Mouse (Mus musculus): Measurements from ENCODE around the gene Axin1.

The Axin1 gene

GRCm38 (mm10) chr17:26243471-26244100 lies 105.1 kb downstream of the Axin1 start:
- no peak for DNase-seq

GRCm38 (mm10) chr17:26244101-26244841 lies 105.8 kb downstream of the Axin1 start, which contains the start of gene Fam234a:
Gene Fam234a, minus strand, starts transcription at chr17:26244242.
- peak; percentile 99 for DNase-seq

Measured in retina, postnatal 1 day (tissue).